Mouse (Mus musculus) ovary, postnatal 36 days (tissue): ENCODE measurements around the gene Entpd3.
A peak's percentile ranks its signal among the peaks of the same experiment; 100 is the strongest.
"Not testable (repeated sequence)": the region's sequence is repeated elsewhere in the genome, so short reads cannot be mapped to it uniquely, and the experiment has no call there.

ENCODE experiments used
- DNase-seq: peaks from one replicate; pipeline ENCODE4 v3.0.0; 2022; ENCODE audit warnings: low spot score, mixed read lengths

The Entpd3 gene

DNA sequence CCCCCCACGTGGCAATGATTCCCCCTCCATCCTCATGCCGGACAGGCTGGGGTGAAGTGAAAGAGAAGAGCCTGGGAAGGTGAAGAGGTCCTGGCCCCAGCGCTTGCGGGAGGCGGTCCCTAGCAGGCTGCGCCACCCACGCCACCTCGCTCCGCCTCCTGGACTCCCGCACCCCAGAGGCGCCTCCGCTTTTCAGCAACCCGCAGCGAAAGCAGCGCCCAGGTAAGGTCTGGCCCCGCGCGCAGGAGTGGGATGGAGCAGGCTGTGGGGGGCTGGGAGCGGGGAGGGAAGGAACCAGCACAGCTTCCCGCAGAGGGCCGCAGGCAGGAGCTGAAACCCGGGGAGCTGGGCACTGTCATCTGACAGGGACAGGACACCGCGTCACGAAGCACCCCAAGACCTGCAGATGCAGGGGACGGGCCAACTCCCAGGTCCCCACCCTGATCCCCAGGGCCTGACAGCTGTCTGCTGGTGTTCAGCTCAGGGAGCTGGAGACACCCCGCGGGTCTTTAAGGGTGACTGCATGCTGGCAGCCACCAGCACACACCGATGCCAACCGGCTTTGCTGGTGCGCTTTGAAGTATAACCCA, at the start of gene Entpd3:
TSS of gene Entpd3 (plus strand) at position 157 of the 590 bp plus-strand sequence.
- peak; percentile 10 for DNase-seq

DNA sequence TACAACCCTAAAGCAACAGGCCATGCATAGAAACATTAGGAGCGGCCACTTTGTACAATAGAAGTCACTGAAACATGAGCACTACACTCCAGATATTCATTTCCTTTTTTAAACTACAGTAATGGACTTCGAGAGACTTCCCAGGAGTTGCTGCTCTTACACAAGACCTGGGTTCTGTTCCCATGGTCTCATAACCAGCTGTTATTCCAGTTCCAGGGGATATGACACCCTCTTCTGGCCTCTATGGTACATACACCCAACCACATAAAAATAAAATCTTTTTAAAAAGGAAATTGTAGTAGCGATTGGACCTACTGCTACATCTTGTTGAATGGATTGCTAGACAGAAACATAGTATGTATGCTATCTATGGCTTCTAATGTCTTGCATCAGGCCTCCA, 48.1 kb upstream of the Entpd3 start:
- no peak for DNase-seq

DNA sequence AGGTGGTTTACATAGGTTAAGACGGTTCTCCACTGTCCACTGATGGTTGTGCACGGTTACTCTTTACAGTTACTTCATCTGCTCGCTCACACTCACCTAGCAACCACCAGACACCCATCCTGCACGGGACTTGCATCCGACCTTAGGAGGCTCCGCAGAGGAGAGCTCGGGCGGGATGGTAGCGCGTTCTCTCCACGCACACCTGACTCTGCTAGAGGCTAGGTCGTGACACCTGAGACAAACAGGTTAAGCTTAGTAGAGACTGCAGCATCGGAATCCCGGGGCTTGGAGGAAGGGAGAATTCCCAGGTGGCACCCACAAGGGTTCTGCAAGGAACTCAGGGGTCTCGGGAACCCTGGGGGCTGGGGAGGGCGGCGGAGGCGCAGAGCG, 47.6 kb upstream of the Entpd3 start, which contains the start of gene Eif1b:
TSS of gene Eif1b (plus strand) at position 223 of the 390 bp plus-strand sequence.
- no peak for DNase-seq

DNA sequence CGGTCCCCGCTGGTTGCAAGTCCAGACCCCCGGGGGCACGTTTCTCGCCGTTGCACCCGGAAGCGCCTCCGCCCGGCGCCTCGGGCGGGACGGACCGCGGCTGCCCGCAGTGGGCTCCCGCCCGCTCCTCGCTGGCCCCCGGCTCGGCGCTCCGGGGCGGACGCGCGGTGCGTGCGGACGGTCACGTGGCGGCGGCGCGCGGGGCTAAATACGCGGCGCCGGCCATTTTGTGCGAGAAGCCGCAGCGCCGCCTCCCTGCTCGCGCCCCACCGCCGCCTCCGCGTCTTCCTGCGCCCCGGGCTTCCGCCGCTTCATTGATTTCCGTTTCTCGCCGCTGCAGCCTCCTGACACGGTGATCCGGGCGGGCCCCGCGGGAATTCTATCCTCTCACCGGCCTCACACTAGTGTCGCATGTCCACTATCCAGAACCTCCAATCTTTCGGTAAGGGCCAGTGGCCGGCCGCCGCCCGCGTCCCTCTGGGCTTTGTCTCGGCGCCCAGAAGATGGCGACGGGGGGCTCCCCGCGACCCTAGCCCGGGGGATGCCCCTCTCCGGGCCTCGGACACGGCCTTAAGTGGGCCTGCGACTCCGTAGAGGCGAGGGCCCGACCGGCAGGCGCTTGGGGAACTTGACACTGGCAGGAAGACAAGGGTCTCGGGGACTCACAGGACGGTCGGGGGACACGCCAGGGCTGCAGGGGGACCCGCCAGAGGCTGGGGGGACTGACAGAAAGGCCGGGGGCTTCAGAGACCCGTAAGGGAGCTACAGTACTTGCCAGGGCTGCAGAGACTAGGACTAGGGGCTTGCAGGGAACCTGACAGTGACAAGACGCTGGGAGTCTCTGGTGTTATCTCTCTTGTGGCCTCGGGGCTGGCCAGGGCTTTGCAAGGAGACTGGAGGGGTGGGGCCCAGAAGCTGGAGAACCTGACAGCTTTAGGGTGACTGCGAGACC, 46.9 kb upstream of the Entpd3 start:
- peak; percentile 81 for DNase-seq

DNA sequence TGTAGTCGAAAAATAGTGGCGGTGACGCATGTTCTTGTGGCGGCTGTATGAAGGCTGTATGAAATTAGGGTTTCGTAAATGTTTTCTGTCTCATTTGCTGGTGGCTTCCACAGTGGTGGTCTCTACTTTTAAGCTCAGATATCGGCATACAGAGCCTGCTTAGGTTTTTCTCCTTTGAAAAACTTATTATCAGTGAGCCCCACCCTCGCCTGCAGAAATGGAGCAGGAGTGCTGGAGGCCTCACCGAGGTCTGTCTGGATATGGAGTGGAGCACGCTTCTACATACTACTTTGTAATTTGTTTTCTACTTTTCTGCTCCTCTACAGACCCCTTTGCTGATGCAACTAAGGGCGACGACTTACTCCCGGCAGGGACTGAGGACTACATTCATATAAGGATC, 45.8 kb upstream of the Entpd3 start:
- no peak for DNase-seq

DNA sequence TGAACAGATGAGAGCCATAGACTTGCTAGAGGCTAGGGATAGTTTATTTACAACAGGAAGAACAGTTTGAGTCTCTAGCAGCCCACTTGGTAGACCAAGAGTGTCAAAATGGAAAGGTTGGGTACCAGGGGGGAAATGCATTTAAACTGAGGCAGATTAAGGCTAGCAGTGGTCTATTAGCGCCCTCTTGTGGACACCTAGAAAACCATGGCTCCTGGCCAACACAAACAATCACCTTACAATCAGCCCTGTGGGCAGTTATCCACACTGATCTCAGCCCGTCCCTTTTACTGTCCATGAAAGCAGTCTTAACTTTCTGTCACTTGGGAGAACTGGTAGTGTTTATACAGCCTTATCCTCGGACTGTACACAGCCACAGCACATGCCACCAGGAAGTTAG, 42.9 kb upstream of the Entpd3 start:
- DNase-seq: peak; percentile 40

DNA sequence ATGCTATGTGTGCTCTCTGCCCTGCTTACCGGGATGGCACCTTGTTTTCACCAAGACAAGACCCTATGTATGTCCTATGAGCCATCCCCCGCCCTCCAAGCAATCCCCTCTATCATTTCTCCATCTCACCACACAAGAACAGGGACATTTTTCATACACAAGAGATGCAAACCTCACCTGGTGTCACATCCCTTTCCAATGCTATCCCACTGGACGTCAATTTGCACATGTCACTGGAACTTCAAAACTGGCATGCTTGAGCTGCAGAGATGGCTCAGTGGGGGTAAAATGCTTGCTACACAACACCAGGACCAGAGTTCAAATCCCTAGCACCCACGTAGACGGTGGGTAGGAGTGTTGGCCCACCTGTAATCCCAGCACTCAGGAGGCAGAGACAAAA, 41.6 kb upstream of the Entpd3 start:
- no peak for DNase-seq

DNA sequence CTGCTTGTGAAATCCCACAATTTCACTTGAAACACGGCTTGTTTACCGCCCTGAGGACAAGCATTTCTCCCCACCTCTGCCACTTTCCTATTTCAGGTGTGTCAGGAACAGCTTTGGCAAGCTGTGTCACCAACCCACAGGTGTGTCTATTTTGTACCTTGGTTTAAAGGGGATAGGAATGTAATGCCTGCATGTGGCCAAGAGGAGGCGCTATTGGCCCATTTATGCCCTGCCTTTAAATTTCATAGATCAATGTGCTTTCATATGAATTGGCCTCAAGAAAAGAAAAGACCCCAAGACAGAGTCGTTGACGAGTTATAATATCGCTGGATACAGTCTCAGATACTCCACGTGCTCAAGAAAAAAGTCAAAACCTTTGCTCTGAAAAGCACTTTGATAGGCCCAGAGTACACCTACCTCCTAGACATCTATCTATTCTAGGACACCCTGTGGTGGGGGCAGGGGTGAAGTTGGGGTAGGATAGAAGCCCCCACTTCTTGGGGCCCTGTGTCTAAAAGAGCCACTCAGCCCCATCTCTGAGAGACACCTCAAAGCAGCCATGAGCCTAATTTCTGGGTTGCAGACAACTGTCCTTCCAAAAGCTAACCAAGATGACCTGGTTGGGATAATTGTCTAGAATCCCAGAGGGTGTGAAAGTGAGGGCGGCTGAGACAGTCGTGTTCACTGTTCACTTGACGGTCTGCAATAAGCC, 38.3 kb upstream of the Entpd3 start:
- DNase-seq: no peak

DNA sequence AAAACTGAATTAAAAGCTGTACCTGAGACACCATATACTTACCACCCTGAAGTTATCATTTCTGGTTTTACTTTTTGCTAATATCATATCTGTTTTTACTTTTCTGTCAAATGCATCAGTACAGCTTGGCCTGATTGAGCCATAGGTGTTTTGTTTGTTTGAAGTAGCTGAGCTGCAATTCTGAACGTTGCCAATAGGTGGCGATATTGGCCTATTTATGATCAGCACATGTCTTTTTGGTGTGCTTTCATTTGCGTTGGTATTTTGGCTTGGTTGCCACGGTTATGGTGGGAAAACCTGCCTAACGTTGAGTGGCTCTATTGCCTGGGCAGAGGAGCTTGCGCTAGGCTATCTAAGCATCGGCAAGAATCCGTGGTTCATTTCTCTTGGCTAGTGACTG, 37.6 kb upstream of the Entpd3 start:
- peak; percentile 45 for DNase-seq

DNA sequence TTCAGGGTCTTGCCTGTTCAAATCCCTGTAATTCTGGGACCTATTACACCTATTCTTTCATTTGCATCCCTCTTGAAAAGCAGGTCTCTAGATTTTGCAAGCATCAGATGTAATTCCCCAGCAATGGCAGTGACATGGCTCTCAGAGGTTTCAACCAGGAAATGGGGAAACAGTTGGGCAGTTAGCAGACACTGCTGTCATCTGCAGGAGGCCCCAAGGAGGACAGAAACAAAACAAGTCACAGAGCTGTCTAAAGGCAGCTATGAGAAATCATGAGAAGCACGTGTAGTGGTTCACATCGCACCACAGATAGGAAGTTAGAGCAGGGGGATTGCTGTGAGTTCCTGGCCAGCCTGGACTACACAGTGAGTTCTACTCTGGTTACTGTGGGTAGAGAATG, 35.2 kb upstream of the Entpd3 start:
- DNase-seq: no peak

DNA sequence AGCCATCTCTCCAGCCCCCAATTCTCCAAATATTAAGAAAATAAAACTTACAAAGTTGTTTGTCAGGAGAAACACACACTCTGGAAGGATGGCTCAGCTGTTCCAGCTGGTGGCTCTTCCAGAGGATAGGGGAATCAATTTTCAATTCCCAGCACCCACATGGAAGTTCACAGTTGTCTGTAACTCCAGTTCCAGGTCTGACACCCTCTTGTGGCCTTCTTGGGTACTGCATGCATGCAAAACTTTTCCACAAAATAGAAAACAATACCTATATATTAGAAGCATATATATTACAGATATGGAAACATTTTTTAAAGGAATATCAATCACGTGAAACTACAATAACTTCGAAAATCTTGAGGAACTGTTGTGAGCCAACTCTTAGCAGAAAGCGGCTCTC, 27.8 kb upstream of the Entpd3 start:
- no peak for DNase-seq

DNA sequence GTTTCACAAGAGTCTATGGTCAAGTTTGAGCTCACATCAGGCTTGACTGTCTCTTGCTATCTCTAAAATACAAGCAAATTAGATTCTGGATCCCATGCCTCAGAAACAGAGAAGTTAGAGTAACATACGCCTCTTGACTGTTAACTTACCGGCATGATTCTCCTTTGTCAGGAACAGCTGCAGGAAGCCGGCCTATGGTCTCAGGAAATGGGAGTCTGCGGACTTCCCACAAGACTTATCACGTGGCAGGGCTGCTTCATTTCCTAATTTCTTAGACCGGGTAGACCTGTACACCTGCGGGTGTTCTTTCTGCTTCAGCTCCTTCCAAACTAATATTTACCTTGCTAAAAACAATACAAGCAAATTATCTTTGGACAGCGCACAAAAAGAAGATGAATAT, 22.9 kb upstream of the Entpd3 start:
- no peak for DNase-seq

DNA sequence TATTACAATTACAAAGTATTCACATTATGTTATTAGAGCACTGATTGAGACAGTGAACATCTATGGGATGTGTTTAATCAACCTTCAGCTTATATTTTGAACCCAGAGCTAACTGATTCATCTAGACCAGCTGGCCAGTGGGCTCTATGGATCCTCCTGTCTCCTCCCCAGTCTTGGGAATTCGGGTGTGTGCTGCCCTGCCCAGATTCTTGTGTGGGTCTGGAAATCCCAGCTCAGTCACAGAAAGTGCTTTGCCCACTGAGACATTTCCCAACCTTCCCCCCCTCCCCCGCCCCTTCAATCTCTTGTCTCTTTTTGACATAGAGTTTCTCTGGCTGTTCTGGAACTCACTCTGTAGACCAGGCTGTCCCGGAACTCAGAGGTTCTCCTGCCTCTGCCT, 20.7 kb upstream of the Entpd3 start:
- no peak for DNase-seq

DNA sequence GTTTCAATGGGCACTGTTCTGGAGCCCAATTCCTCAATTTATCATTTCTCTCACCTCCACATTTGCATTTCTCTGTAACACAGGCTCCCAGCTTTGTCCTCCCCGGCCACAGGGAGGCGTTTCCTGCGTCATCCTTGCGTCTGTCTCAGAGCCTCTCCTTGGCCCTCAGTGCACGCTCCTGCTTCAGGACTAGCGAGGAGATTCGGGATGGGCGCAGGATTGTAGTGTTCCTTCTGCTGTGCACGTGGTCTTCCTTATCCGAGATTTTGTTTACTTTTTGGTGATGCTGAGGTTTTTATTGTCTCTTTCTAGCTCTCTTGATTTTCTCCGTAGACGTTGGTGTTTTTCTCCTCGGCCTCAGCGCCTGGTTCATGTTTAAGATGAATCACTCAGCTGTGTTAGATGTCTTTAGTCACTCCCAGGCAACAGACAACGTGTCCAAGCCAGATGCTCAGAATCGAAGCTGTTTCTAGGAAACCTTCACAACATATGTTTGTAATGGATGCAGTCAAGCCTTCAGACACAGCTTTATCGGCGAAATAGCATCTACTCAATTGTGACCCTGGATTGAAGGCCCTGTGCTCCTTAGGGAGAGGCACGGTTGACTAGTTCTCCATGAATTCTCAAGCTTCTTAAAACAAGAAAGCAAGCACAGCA, 20.0 kb upstream of the Entpd3 start:
- DNase-seq: no peak

DNA sequence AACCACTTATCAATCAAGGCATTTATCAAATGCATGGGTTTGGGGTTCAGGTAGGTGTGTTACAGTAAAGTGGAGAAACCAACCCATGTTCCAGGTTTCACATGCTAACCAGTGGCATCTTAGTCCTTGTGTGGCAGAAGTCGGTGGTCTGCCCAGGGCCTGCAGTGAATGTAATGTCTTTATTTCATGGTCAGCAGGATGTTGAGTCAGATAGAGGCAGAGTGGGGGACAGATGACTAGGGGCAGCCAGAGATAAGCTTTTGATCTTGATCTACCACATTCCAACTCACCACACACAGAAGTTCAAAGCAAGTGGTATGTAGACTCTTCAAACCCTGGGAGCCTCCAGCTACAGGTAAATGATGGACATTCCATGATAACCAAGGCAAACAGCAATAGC, 18.5 kb upstream of the Entpd3 start:
- no peak for DNase-seq

DNA sequence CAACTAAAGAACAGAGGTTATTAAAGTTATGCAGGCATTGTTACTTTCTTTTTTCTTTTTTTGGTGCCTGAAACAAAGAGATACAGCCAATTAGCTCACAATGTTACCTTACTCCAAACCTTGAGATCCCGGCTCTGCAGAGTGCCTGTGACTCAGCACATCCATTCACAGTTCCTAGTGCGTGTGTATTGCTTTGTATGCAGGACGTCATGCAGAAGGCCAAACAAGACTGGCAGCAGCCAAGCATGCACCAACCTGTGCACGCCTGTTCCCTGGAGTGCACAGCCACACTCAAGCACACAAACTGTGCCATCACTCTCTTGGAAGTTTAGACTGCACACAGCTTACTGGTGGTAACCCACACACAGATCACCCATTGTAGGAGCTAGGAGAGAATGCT, 12.3 kb upstream of the Entpd3 start:
- DNase-seq: no peak

DNA sequence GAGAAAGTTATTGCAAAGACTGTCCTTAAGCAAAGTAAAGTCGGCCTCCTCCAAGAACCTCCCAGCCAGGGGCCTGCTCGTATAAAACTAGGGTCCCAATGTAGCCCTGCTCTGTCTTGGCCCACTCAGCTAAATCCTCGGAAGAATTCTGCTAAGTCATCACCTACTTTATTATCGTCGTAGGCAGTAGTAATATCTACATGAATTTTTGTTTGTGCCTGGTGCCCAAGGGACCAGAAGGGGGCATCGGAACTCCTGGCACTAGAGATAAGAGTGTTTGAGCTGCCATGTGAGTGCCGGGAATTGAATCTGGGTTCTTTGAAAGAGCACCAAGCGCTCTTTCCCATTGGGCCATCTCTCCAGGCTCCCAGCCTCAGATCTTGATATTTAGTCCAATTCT, 11.7 kb upstream of the Entpd3 start:
- no peak for DNase-seq

DNA sequence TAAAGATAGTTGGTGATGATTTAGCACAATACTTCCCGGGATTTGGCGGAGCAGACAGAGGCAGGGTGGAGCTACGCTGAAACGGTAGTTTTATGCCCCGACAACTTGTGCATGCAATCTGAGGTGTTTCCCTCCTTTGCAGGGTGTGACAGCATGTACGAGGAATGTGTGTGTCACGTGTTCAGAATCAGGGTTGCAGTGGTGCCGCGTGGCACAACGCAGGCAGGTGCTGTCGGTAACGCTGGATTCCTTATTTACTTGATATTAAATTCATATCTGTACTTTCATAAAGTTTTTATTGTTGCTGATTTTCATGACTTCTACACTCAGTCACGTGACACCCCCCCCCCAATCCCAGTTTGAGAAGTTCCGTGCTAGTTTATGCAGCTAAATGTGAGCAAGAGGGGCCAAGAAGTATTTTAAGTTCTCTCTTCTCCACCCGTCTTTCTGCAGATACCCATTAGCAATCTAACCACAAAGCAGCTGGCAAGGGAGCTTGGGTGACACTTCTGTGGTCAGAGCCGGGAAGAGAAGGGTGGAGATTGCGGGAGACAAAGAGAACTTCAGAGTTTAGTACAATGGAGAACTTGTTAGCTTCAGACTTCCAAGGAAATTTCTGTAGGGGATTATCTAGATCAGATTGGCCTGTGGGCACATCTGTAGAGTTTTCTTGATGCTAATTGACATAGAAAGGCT, 10.7 kb upstream of the Entpd3 start:
- no peak for DNase-seq

DNA sequence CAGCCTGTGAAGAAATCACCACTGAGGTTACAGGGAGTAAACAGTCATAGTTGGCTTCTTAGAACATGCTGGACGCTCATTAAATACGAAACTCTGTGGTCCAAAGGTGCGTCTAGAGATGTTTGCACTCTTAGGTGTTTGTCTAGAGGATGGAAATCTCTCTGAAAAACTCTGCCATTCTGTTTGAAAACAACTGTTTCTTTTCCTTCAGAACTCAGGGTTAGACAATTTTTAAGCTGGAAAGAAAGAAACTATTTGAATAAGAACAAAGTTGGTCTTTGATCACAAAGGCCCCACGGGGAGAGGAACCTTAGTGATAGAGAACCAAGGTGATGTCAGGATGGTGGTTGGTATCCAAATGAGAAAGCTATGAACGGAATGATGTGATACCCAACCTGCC, 9.1 kb upstream of the Entpd3 start:
- DNase-seq: no peak

DNA sequence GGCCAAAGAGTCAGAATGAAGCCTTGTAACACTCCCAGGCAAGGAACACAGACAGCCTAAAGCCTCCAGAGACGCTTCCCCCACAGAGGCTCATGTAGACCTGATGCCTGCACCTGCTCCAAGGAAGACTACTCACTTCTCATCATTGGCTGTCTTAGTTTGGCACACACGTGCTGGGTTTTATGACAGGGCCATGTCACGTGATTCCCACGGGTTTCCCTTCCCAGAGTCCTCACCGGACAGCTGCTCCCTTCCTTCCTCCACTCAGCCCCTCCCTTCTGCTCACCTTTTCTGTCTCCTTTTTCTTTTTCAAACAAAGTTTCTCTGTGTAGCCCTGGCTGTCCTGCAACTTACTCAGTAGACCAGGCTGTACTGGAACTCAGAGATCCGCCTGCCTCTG, 7.6 kb upstream of the Entpd3 start:
- no peak for DNase-seq

DNA sequence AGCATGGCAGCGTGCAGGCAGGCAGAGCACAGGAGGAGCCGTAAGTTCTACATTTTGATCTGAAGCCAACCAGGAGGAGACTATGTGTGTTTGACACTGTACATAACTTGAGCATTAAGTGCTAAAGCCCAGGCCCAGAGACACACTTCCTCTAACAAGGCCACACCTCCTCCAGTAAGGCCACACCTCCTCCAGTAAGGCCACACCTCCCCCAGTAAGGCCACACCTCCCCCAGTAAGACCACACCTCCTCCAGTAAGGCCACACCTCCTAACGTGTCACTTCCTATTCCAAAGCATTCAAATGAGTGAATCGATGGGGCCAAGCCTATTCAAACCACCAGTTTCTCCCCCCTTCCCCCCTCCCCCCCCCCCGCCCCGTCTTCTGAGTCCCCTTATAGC, 6.9 kb upstream of the Entpd3 start:
- DNase-seq: no peak

DNA sequence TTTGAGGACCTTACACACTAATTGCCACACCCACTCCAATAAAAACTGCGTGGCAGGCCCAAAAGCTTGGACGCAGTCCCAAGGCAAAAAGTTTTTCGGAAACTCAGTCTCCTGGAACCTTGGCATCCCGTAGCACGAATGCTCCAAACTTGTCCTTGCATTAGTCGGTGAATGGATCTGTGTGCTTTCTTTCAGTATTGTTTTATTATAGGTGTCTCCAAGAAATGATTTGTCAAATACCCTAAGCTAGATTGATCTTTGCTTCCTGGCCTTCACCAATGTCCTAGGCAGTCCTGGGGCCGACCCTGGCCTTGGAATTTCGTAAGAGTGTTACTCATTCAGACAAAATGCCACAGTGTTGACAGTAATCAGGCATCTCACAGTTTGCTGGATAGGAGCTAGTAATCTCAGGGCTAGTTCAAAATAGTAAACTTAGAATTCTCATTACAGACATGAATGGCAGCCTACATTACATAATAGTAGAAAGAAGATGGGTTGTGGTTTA, 6.1 kb upstream of the Entpd3 start:
- DNase-seq: not testable (repeated sequence)
